Mouse (Mus musculus) MEL (cell line): Measurements from ENCODE around the gene Slc30a1.

Experiments used
- CTCF ChIP-seq, 3 experiments: IDR thresholded peaks in 2 of 3; conservative IDR thresholded peaks in 1 of 3; 2 replicates each; pipeline ENCODE4 v1.5.1; 2011 to 2012; ENCODE audit warnings: low read length in 3 of 3, low read depth in 2 of 3, mild to moderate bottlenecking in 2 of 3, improper control_type of control experiment in 1 of 3, inconsistent platforms in 1 of 3, mixed read lengths in 1 of 3, moderate library complexity in 1 of 3; ENCODE audit not compliant: control insufficient read depth in 1 of 3, insufficient read depth in 1 of 3, poor library complexity in 1 of 3, severe bottlenecking in 1 of 3
- ELF1 ChIP-seq: IDR thresholded peaks from 2 replicates; pipeline ENCODE4 v1.6.1; 2014; ENCODE audit warnings: low read depth, mild to moderate bottlenecking, inconsistent platforms, low read length, improper control_type of control experiment, moderate library complexity
- MAZ ChIP-seq: IDR thresholded peaks from 2 replicates; pipeline ENCODE4 v1.6.1; 2012; ENCODE audit warnings: low read depth, mild to moderate bottlenecking, inconsistent platforms, low read length, improper control_type of control experiment
- MYC ChIP-seq: IDR thresholded peaks from 2 replicates; pipeline ENCODE4 v1.6.1; 2011; ENCODE audit warnings: low read depth, mild to moderate bottlenecking, low read length, improper control_type of control experiment, moderate library complexity
- NRF1 ChIP-seq: IDR thresholded peaks from 2 replicates; pipeline ENCODE4 v1.6.1; 2014; ENCODE audit warnings: low read depth, mild to moderate bottlenecking, inconsistent platforms, low read length, improper control_type of control experiment, moderate library complexity; ENCODE audit not compliant: poor library complexity, insufficient read depth, severe bottlenecking
- POLR2A ChIP-seq, 2 experiments: IDR thresholded peaks; 2 replicates each; pipeline ENCODE4 v1.6.1; 2011 to 2012; ENCODE audit warnings: low read length in 2 of 2, mild to moderate bottlenecking in 2 of 2, control low read depth in 1 of 2, improper control_type of control experiment in 1 of 2, low read depth in 1 of 2, moderate library complexity in 1 of 2; ENCODE audit not compliant: control insufficient read depth in 1 of 2, insufficient read depth in 1 of 2, poor library complexity in 1 of 2
- TBP ChIP-seq: IDR thresholded peaks from 2 replicates; pipeline ENCODE4 v1.8.0; 2011; ENCODE audit warnings: low read depth, low read length, improper control_type of control experiment

DNA sequence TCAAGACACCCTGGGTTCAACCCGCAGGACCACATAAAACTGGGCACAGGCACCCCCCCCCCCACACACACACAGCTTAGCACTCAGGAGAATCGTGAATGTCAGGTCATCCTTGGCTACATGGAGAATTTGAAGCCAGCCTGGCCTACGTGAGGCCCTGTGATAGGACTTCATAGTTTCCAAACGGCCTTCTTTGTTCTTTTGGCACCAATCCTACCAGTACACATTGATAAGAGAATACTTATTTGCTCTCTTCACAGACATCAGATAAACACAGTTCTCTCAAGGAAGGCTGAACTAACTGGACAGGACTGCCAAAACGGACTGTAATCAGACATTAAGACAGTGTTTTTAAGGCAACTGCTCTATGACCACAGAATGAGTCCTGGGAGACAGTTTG lies 22.9 kb upstream of the Slc30a1 start:
- TF ChIP-seq MAZ (no peak), CTCF (IDR thresholded peaks at IDR 0.05 in 2 of 3, conservative IDR thresholded peaks at IDR 0.05 in 1 of 3; ENCODE audit: control insufficient read depth in 1 of 3, insufficient read depth in 1 of 3, low read depth in 2 of 3, low read length in 3 of 3, poor library complexity in 1 of 3, severe bottlenecking in 1 of 3) (no peak), NRF1 (no peak), POLR2A (IDR thresholded peaks at IDR 0.05; ENCODE audit: control insufficient read depth in 1 of 2, insufficient read depth in 1 of 2, low read depth in 1 of 2, low read length in 2 of 2, poor library complexity in 1 of 2) (no peak), MYC (no peak), TBP (no peak), ELF1 (no peak)
